Mouse (Mus musculus) stomach, postnatal 0 days (tissue): ENCODE results near the gene Dock1.

Experiments
- CTCF ChIP-seq: IDR thresholded peaks from 2 replicates; pipeline ENCODE4 v1.5.1; 2016; ENCODE audit warnings: antibody characterized with exemption, low read depth, mild to moderate bottlenecking, moderate library complexity
- EP300 ChIP-seq: optimal IDR thresholded peaks from 2 replicates; pipeline ENCODE3; 2016; ENCODE audit warnings: antibody characterized with exemption

DNA sequence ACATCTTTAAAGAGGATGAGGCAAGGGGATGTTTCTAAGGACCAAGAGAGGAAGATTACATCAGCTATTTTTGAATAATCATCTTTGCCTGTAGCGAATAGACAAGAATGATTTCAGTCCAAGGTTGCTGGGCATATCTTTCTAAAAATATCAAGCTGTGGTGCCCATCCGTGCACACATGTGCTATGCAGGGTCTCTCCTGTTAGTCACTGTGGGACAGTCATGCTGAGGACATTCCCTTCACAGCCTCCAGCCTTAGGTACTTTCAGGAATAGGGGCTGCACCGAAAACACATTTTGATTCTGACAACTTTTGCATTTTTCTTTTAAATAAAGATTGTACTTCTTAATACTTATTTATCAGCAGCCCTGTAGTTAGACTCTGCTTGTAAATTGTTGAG is 124.4 kb downstream of the Dock1 start:
- TF ChIP-seq CTCF (no peak), EP300 (no peak)
